17 mouse cellular contexts compared by ENCODE assay signal in genomic region chr7:24776918-24777317, GRCm38 (mm10). TPM values are rescaled to one million over a fixed set of nuclear protein-coding genes. Genes with fewer than 3 reads are reported as not detected.
DNase-seq lines count a peak whose midpoint lies in the region; ATAC-seq and TF ChIP-seq lines count a peak whose summit lies in the region.
"Not testable (repeated sequence)": the region's sequence is repeated elsewhere in the genome, so short reads cannot be mapped to it uniquely, and the experiment has no call there.
"Had no signal": no experiment of that assay in that cellular context is flagged by ENCODE, and none has a peak within 500 bp of the region (broad histone marks: within the 10 kb centered on the region; RNA-seq: fewer than 3 reads in every experiment).

Gene Ceacam10, plus strand, starts transcription at chr7:24777206.

- not testable (repeated sequence) for H3K4me2 ChIP-seq in liver, postnatal 0 days (ENCODE audit: low read depth, low read length)

- not testable (repeated sequence) for H3K4me3 ChIP-seq in ES-E14 (ENCODE audit: insufficient read depth in 1 of 2, low read depth in 1 of 2, low read length in 2 of 2, poor library complexity in 1 of 2, severe bottlenecking in 1 of 2); gastrocnemius, adult 2 months; liver, postnatal 0 days (ENCODE audit: low read depth, low read length)
- peak within 1 kb of the TSS; percentile 51 for H3K4me3 ChIP-seq in bone marrow, adult 2 months (replicated peaks; ENCODE audit: control insufficient read depth, low read depth, low read length)

- in situ Hi-C loops in ES-E14 (cut with MboI; ENCODE audit: low sequenced_read_pairs in 2 of 2, unreplicated experiment in 2 of 2) = not testable (repeated sequence)

- H3K27ac ChIP-seq in ES-E14 (ENCODE audit: insufficient read depth, low read depth, low read length, poor library complexity, severe bottlenecking); liver, postnatal 0 days (ENCODE audit: low read depth): not testable (repeated sequence)
- H3K27ac ChIP-seq in bone marrow, adult 2 months (ENCODE audit: control insufficient read depth, insufficient read depth, low read depth, low read length, poor library complexity) = peak within 1 kb of the TSS; percentile 12; the same call in 1 of the 2 replicates
- peak within 1 kb of the TSS; percentile 61; the same call in 1 of the 2 replicates for H3K27ac ChIP-seq in gastrocnemius, adult 2 months

- WGBS in bone marrow, adult 2 months = 13% methylated on average over 4 of the region's 4 CpGs
- 31% methylated on average over 4 of the region's 4 CpGs for WGBS in liver, postnatal 0 days (ENCODE audit: insufficient replicate concordance)

- ATAC-seq in hematopoietic stem cell, adult 5-6 weeks (replicated peaks in 1 of 2; ENCODE audit: insufficient read depth in 1 of 2, low FRiP score in 2 of 2, low TSS enrichment in 1 of 2, low read depth in 1 of 2, poor library complexity in 2 of 2, severe bottlenecking in 2 of 2) = peak; percentile 25 to 74
- ATAC-seq in liver, postnatal 0 days = not testable (repeated sequence)
- ATAC-seq in monocyte, adult 5-6 weeks (replicated peaks; ENCODE audit: insufficient number of reproducible peaks, low FRiP score, low TSS enrichment, poor library complexity, severe bottlenecking) = peak; percentile 45; the same call in 1 of the 2 replicates

- DNase-seq in ES-E14 (ENCODE audit: low read depth, low spot score) = peak; percentile 22
- DNase-seq in gastrocnemius, adult 2 months = not testable (repeated sequence)
- DNase-seq in liver, postnatal 0 days = peak; percentile 27

- H3K4me1 ChIP-seq in ES-E14 (ENCODE audit: control insufficient read depth in 2 of 2, insufficient read depth in 2 of 2, low read length in 2 of 2, poor library complexity in 1 of 2); bone marrow, adult 2 months (ENCODE audit: control insufficient read depth, insufficient read depth, low read length); liver, postnatal 0 days (ENCODE audit: insufficient read depth): not testable (repeated sequence)

- TF ChIP-seq POLR2A in bone marrow, adult 2 months (IDR thresholded peaks at IDR 0.05; ENCODE audit: borderline replicate concordance, control insufficient read depth, low read depth, low read length) = not testable (repeated sequence)

- not testable (repeated sequence) for TF ChIP-seq EP300 in liver, postnatal 0 days (IDR thresholded peaks at IDR 0.05; ENCODE audit: low read depth)

- intact Hi-C loops in gastrocnemius, adult 2 months (cut with DNase I) = not testable (repeated sequence)

- H3K27me3 ChIP-seq in liver, postnatal 0 days (ENCODE audit: insufficient read depth, low read length) = not testable (repeated sequence)

- H3K9me3 ChIP-seq in ES-E14 (ENCODE audit: control insufficient read depth, insufficient read depth, low read depth, low read length); liver, postnatal 0 days (ENCODE audit: low read length): not testable (repeated sequence)

- H3K36me3 ChIP-seq in ES-E14 (ENCODE audit: control insufficient read depth, insufficient read depth, low read length, poor library complexity, severe bottlenecking); liver, postnatal 0 days (replicated peaks; ENCODE audit: insufficient read depth, low read length): not testable (repeated sequence)

- not testable (repeated sequence) for H3K9ac ChIP-seq in ES-E14 (ENCODE audit: insufficient read depth, low read depth, low read length, poor library complexity, severe bottlenecking); liver, postnatal 0 days (replicated peaks)

- TF ChIP-seq CTCF in bone marrow, adult 2 months (IDR thresholded peaks at IDR 0.05; ENCODE audit: control insufficient read depth, insufficient read depth, low read length); gastrocnemius, adult 2 months (IDR thresholded peaks at IDR 0.05); liver, postnatal 0 days (IDR thresholded peaks at IDR 0.05; ENCODE audit: low read depth): not testable (repeated sequence)

RNA-seq across cellular contexts. Expression of gene Ceacam10, which starts in this region (rescaled TPM):
- total RNA-seq in ES-E14 (2012; rRNA removed) = 0.89 and 1.6 TPM in 2 replicates
- 14.8 TPM in 1 of 2 replicates, not detected in the other for polyA plus RNA-seq in bone marrow, adult 2 months (2011; ENCODE audit: insufficient read depth, insufficient read length, low replicate concordance, missing spikeins)
- not detected for total RNA-seq in gastrocnemius, adult 2 months (2021)
- 1.1 and 15.1 TPM in 2 replicates for total RNA-seq in hematopoietic stem cell, adult 5-6 weeks (2017)
- polyA plus RNA-seq in liver, postnatal 0 days (2015; fragmentation: Nextera tagmentation; extraction: Ambion mirVana) = 5.0 and 5.3 TPM in 2 replicates
- total RNA-seq in monocyte, adult 5-6 weeks (2017) = not detected in 3 replicates
- total RNA-seq: adrenal gland, adult 18-20 months; gastrocnemius, postnatal 10 days; gastrocnemius, postnatal 4 days; heart, postnatal 36 days had no signal
- polyA plus RNA-seq: activated CD4-positive, CD25-positive, alpha-beta regulatory T cell, adult 4 months; forebrain, embryonic 11.5 days; forebrain, embryonic 15.5 days; heart, embryonic 13.5 days; heart, postnatal 0 days; hindbrain, embryonic 12.5 days; inflammation-experienced regulatory T-cells, adult 6 months had no signal

Comparison
In these comparisons a context has a peak if more than half of its experiments do, and no peak if none do; other contexts are left out.
1. Peak in ATAC-seq in monocyte, adult 5-6 weeks; RNA of the gene not detected or under 1 TPM.